Mouse (Mus musculus) activated CD4-positive, CD25-positive, alpha-beta regulatory T cell (primary cell): ENCODE measurements around the gene Gdf7. TPM values are rescaled to one million over a fixed set of nuclear protein-coding genes. Genes with fewer than 3 reads are reported as not detected.

Experiments used
- polyA plus RNA-seq, 2 experiments: library from polyadenylated mRNA; unstranded; fragments of 100-300 nt; shearing (Covaris generic); gene quantifications; one replicate each; pipeline ENCODE4 v1.2.1; 2017

The Gdf7 gene
- polyA plus RNA-seq, result under 1 TPM in 1 of 2 experiments, not detected in 1; 0.21 TPM

GRCm38 (mm10) chr12:8301841-8302431 is at the start of gene Gdf7:
TSS of gene Gdf7 (minus strand) at chr12:8301954.

GRCm38 (mm10) chr12:8313270-8313771 is 11.6 kb upstream of the Gdf7 start, which contains the start of gene Hs1bp3:
TSS of gene Hs1bp3 (plus strand) at chr12:8313432.

Other genes with a start within 250 kb of the Gdf7 start
- gene Ldah, start 93.8 kb downstream of the Gdf7 start, polyA plus RNA-seq, result 10 to 100 TPM; 77.5 to 81.0 TPM
- gene Hs1bp3, start 11.5 kb upstream of the Gdf7 start, polyA plus RNA-seq, result 1 to 10 TPM; 4.0 to 7.8 TPM
- 1 to 10 TPM; 1.9 to 5.7 TPM for gene Rhob, start 198.1 kb upstream of the Gdf7 start, polyA plus RNA-seq